Mouse (Mus musculus): ENCODE results near the gene Vmn2r29.
"Not testable (repeated sequence)": the region's sequence is repeated elsewhere in the genome, so short reads cannot be mapped to it uniquely, and the experiment has no call there.

Vmn2r29 gene

DNA sequence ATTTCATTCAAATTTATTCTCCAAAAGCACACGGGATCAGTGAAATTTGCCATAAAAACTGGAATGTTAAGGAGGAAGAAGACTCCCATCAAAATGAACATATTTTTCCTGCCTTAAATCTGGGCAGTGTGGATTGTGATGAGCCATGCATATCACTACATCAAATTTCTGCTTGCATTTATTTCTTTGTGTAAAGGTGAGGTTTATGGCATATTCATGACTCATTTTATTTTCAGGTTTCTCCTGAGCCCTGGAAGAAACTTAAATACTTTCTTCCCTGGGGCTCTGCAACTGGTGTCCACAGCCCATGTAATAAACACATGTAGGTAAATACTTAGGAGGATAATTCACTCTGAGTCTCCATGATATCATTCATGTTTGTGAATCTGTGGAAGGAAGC lies at the start of gene Vmn2r29:
Gene Vmn2r29 (minus strand): TSS at position 101 of the 400 bp plus-strand sequence.
- DNase-seq (ENCODE audit: low spot score): not testable (repeated sequence)

DNA sequence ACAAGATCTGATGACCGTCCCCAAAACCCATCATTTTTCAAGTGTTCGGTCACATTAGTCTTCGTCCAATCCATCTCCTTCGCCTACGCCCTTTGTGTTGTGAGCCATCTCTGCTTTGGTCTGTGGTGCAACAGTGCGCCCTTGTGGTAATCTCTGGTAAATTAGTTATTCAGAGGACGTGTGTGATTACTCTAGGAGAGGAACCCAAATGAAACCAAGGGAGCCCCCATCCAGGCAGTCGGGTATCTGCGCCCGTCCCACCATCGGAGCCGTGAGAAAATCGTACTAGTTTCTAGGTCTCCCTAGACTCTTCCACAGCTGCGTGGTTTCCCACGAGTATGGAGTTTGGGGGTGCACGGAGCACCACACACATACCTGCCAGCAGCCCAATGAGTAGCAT lies 48.5 kb upstream of the Vmn2r29 start:
- peak; percentile 72 for DNase-seq (ENCODE audit: low spot score)

DNA sequence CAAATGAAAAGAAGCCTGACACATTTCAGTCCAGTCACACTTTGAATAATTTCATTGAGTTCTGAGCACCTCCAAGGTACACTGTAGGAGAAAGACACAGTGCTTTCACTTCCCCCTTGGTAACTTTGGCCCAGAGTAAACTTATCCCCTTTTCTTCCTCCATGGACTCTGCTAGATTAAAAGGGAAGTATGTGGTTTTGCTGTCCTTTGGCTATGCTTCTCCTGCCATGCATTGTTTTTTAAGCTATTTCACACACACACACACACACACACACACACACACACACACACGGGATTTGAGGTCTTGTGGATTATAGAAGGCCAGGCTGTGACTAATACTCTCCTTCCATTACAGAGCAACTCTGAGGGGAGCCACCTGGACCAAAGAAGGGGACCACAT lies 34.3 kb upstream of the Vmn2r29 start:
- no peak for DNase-seq (ENCODE audit: low spot score)

- DNase-seq (ENCODE audit: low spot score): peak; percentile 90
These were observed 30.9 kb upstream of the Vmn2r29 start, which contains the start of gene Gm45844 for GRCm38 (mm10) chr7:7277966-7278567. Gm45844 (minus strand) TSS chr7:7278289.

- not testable (repeated sequence) for DNase-seq (ENCODE audit: low spot score)
These were observed 30.4 kb upstream of the Vmn2r29 start for GRCm38 (mm10) chr7:7277556-7277955.

DNA sequence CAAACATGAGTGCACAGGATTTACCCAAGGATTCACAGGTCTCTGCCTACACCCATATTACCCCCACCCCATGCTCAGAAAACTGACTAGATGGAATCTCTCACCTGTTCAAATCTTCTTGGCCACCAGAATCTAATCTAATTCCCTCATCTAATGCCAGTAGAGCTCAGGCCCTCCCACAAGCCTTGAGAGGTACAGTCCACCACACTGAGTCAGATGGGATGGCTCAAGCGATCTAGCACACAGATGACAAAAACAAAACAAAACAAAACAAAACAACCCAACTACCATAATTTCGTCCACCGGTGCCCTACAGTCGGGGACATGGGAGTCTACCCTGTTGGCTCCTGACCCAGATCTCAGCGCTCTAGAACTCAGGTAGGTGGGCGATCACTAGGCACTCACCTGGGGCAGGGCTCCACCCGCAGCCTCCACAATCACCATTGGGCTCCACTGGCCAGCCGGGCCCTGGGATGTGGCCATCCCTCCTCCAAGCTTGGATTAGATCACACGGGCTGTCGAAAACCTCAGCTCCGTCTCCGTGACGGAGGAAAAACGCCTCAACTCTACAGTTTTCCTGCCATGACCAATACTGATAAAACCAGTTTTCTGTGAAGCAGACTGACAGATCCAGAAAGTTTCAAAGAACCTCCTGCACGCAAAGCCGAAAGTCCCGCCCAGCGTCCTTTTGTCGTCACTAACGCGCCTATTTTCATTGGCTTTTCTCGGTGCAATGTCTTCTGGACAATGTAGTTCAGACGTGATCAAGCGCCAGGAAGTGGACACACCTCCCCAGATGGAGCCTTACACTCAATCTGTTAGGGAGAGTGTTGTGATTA lies 37.6 kb downstream of the Vmn2r29 start, which contains the start of gene Zfp772:
Gene Zfp772 (minus strand): TSS at position 686 of the 839 bp plus-strand sequence.
- not testable (repeated sequence) for DNase-seq (ENCODE audit: low spot score)

GRCm38 (mm10) chr7:7188191-7188942 lies 58.8 kb downstream of the Vmn2r29 start:
- DNase-seq (ENCODE audit: low spot score): peak; percentile 49

DNA sequence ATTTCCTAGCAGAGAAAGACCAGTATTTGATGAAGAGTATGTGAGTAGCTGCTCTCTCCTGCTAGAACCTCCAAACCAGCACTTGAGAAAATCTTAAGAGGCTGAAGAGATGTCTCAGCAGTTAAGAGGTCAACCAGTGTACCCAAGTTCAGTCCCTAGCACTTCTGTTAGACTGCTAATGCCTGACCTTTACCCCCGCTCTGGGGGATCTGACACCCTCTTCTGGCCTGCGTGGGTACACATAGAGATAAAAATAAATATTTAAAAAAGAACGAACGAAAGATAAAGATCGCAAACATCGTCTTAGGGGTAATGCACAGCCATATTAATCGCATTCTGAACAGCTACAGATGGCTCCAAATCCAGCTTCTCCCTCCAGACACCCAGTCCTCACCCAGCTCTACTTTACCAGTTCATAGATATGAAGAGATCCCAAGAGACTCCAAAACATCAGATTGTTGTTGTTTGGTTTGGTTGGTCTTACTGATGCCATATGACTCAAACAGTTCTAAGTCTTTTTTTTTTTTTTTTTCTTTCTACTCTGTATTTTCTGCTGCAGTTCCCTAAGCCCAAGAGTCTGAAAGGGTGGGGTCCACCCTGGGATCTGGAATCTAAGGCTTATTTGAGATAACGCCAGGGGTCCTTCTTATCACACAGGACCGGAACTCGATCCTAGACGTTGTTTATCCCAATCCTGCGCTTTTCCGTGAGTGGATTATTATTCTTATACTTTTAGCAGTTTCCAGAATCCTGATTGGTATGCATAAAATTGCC lies 59.5 kb downstream of the Vmn2r29 start:
- DNase-seq (ENCODE audit: low spot score): no peak

DNA sequence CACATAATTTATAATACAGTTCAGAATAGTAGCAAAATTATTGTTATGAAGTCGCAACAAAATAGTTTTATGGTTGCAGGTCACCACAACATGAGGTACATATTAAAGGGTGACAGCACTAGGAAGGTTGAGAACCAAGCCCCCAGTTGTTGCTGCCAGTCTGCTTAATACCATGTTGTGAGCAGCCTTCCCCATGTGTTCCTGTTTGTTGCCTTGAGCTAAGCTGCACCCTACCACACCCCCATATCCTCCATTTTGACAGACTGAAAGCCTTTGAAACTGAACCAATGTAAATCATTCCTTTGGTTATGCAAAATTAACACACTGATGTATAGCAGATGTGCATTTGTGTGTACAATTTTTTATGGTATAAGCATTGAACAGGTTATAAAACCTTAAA lies 61.2 kb downstream of the Vmn2r29 start:
- no peak for DNase-seq (ENCODE audit: low spot score)

All from layer of hippocampus, adult 9-10 months (tissue).